Mouse (Mus musculus) urinary bladder, adult 18-20 months (tissue): Measurements from ENCODE around the gene Casd1.
A peak's percentile ranks its signal among the peaks of the same experiment; 100 is the strongest.
"Not testable (repeated sequence)": the region's sequence is repeated elsewhere in the genome, so short reads cannot be mapped to it uniquely, and the experiment has no call there.

Source experiments
- DNase-seq, 2 experiments: peaks; one replicate each; pipeline ENCODE4 v3.0.0; 2022; ENCODE audit warnings: low spot score in 2 of 2, mixed read lengths in 2 of 2

Gene Casd1

DNA sequence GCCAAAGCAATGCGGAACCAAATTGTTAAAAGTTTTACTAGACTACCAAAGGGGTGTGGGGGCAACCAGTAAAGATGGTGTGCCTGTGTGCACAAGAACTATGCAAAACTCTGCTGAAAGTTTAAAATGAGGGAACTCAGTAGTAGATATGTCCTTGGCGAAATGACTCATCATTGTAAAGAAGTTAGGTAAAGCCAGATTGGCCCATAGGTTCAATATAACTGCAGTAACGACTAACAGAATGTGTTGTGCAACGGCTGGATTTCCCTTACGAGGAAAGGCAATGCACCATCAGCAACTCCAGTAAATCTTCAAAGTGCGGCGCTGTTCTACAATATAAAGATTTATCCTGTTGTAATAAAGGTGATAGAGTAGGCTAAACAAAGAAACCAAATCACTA is 11.8 kb downstream of the Casd1 start:
- DNase-seq, result no peak

DNA sequence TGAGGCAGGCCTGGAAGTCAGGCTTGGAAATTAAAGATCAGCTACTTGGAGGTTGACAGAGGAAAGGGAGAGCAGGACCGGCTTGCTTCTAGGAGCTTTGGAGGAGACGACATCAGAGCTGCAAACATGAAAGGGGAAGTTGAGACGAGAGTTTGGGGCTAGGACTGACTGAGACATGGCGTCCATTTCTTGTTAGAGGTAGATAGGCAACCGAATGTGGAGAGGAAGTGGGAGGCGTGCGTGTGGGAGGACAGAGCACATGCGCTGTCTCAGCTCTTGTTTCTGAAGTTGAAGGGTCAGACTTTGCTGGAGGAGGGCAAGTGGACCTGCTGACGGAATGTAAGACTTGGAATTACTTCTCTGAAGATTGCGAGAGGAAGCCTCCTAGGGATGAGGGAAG is 17.3 kb downstream of the Casd1 start:
- DNase-seq, result no peak

DNA sequence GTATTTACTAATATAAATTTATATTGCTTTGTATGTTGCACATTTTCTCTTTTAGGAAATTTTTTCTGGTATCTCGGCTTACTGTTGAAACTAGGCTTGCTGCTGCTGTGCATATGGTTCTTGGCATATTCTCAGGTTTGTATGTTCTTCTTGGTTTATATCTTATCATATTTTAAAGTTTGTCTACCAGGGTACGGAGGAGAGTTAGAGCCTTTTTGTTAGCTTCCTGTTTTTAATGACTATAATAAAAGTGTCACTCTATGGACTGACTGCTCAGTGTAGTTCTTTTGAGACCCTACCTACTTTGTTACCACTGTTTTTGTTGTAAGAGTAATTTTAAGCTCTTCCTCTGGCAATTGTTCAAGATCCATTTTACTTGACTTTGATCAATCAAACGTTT is 30.8 kb downstream of the Casd1 start:
- no peak for DNase-seq

DNA sequence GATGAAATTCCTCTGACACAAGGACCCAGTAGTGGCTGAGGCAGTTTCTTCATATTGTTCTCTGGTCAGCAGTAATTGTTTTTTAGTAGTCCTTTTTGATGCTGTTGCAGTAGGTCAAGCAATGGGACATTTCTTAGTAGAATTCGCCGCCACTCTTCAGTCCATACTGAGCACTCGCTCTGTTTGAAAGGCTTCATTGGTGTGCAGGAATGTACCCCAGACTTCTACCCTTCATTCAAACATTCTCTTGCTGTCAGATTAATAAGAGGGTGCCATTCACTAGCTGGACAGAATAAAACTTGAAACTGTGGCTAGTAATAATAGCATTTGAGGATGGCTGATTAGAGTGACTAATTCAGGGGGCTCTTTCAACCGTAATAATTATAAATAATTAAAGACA is 32.5 kb downstream of the Casd1 start:
- DNase-seq, result no peak

DNA sequence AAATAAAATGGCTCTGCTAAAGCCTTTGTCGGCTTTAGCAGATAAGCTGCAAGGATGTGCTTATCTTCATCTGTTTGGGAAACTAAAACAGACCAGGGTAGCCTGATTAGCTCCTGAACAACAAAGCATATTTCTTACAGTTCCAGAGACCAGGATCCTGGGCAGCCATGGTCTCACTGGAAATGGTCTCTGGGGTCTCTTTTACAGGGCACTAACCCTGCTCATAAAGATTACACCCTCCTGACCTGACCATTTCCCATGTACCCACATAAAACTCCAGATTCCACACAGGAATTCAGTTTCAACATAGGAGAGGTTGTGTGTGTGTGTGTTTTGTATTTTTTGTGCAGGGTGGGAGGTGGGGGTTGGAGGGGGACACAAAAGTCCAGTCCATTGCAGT is 34.2 kb downstream of the Casd1 start:
- DNase-seq, result no peak

DNA sequence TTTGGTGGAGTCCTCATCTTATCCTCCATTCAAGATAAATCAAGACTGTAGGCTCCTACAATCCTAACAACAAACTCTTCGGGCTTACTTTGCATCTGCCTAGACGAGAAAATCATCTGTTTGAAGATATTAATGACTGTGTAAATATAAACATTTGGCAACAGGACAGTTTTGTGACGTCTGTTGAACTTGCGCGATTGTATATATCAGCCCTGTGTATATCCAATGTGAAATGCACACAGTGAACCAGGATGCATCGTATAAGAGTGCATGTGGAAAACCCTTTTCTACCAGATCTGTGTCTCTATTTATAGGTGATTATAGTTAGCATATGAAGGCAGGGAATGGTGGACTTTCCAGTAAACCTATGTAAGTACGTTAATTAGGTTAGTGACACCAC is 41.4 kb downstream of the Casd1 start:
- no peak for DNase-seq

DNA sequence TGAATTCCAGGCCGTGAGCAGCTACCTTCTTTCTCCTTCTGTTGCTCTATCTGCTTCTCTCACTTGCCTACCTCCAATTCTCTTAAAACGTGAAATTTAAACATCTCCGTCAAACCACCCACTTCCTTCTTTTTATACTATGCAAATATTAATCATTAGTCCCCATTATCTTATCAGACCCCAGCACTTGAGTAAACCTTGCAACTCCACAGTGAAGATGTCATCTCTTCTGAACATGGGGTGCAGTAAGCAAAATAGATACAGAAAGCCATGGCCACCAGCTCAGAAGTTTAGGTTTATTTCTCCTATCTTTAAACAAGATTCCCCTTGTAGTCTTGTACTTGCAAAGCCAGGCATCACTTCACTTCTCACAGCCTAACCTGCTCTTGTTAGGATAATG is 46.7 kb downstream of the Casd1 start:
- no peak for DNase-seq

DNA sequence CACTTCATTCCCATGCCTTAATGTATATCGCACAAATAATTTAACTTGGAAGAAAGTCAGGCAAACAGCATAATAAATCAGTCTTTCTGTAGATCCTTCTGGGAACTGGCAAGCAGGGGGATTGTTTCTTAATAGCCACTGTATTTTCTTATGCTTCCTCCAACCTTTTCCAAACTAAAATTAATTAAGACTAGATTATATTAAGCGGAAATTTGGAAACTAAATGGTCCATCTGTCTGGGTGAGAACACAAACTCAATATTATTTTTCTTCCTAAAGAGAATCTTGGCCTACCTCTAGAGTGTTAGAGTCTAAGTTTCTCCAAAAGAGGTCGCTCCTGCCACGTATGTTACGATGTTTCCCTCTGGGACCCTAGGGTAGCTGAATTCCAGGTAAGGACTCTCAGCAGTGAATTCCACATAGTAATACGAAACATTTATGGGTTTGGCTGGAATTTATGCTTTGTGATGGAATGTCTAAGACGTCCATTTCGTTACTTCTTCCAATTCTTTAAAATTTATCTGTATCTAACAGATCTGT is 52.0 kb downstream of the Casd1 start:
- DNase-seq, result no peak

DNA sequence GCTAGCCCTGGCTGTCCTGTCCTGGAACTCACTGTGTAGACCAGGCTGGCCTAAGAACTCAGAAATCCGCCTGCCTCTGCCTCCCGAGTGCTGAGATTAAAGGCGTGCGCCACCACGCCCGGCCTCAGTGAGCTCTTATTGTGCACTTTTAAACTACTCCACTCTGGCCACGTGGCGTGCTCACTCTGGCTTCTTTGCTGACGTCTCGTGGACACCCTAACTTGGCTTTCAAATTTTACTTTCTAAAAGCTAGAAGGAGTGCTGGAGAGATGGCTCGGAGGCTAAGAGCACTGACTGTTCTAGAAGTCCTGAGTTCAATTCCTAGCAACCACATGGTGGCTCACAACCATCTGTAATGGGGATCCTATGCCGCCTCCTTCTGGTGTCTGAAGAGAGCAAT is 53.1 kb downstream of the Casd1 start:
- not testable (repeated sequence) for DNase-seq

DNA sequence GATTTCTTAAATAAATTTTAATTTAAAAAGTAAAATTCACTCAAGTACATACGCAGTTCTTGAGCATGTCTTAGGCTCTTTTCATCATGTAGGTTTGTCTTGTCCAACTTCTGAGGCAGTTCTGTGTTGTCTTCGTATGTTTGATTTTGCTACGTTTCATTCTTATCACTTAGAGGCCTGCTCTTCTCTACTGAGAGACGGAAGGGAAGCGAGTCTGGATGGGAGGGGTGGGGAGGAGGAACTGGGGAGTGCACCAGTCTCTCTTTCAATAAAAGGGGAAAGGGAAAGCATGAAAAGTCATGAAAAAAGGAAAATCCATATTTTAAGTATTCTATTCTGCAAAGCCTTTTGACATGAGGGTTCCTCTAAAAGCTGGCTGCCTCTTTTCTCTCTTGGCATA is 54.8 kb downstream of the Casd1 start:
- DNase-seq, result no peak

DNA sequence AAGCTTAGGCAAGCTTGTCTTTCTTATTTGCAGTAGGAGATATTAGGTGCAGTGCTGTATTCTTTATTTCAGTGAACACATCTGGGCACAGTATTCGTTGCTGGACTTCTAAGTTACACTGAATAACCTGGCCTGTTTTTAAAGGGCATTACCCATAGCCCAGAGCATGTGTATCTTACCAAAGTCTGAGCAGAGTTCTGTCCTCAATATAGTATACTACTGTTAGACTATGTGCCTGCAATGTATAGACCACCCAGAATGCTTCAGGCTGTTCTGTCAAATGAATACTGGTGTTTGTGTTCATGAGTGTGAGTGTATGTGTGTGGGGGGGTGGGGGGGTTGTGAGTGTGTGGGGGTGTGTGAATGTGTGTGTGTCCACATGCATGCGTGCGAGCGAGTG is 55.3 kb downstream of the Casd1 start:
- no peak for DNase-seq

DNA sequence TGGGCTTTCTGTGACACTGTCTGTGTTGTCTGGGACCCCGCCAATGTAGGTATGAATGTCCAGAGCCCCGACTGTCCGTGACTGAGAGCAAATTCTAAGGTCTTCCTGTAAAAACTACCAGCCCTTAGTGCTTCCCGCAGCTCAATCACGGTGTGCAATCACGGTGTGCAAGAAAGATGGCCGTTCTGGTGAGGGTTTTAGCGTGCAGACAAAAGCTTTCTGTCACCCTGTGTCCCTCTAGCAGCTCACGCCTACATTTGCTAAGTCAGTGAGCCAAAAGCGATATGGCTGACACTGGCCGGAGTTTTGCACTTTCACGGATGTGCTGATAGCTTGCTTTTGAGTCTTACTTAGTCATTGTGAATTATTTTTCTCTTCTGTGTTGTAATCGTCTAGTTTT is 58.2 kb downstream of the Casd1 start:
- no peak for DNase-seq

DNA sequence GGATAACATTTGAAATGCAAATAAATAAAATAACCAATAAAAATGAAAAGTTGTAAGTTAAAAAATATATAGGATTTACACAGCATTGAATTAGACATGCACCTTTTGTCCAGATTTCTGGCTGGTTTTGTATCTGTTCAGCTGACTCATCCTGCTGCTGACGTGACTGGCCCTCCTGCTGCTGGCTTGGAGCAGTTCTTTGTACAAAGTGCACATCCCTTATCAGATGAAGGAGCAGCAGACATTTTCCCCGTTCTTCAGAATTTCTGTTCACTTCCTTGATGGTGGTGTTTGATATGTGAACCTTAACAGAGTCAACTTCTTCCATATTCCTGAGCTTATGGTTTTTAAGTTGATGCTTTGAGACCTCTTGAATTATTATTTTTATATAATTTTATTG is 62.9 kb downstream of the Casd1 start:
- DNase-seq, result peak in 1 of 2 experiments; percentile 20

DNA sequence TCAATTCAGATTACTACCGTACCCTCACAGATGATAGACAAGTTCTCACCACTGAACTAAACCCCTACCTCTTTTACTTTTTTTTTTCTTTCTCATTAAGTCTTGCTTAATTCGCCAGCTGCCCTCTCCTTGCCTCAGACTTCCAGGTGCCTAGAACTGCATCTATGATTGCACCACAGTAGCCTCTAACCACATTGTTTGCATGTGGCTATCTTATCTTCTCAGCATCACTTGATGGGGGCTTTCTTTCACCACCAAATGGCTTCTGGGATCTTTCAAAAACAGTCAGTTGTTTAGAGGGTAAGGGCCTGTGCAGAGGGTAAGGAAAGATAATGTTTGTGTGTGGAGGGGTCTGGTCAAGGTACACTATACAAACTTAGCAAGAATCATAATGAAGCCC is 63.7 kb downstream of the Casd1 start:
- DNase-seq, result no peak

DNA sequence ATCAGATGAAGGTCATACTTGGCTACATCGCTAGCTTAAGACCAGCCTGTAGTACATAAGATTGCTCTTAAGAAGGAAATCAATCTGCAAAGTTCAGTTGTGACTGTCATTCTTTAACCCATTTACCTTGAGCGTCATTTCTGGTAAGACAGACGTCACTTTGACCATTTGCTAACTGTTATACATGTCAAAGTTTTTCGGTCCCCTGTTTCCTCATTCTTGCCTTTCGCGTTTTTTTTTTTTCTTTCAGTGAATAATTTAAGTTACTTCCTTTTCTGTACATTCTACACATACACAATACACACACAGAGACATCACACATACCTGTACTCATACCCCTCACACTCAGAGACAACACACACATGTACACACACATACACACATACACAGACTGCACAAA is 64.5 kb downstream of the Casd1 start:
- DNase-seq, result no peak

DNA sequence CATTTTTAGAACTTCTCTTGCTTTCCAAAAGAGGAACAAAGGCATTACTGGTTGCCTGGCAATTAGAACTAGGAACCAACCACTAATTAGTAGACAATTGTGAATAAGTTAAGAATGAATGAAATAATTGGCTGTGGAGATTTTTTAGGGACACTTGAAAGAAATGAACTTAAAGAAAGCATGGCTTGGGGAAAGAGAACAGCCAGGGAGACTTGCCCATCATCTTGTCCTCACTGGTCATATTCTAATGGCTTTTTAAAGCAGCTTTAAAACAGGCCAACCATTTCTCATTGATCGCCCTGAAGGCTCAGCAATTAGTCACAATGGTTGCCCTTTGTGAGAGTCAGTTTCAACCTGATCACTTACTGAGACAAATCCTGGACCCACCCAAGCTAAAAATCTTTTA is 76.7 kb downstream of the Casd1 start:
- no peak for DNase-seq

DNA sequence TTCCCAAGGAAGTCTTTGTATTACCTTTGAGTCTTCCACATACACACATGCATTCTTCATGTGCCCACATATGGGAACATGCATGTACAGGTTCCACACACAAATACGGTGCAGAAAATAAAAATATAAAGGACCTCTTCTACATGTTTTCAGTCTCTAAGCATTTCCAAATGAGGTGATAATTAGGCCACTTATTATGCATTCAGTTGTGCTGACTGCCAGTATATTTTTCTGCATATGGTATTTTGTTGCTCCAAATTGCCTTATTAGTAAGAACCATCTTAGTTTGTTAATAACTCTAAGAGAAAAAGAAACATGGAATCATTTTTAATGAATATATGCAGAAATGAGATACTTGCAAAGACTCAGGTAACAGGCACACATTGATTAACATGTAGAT is 79.3 kb downstream of the Casd1 start:
- no peak for DNase-seq

DNA sequence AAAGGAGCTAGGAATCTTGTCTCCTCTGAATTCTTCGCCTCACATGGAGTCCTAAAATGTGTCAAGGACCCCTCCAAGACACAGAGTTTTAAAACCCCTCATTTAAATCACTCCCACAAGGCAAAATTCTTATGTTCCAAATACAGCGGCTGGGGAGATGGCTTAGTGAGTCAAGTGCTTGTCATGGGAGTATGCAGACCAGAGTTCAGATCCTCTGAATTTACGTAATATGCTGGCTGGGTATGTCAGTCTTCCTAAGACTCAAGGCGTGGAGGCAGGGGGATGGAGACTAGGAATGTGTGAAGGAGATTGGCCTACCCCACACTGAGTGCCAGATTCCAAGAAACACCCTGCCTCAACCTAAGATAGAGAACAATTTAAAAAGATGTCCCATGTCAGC is 79.9 kb downstream of the Casd1 start:
- no peak for DNase-seq

DNA sequence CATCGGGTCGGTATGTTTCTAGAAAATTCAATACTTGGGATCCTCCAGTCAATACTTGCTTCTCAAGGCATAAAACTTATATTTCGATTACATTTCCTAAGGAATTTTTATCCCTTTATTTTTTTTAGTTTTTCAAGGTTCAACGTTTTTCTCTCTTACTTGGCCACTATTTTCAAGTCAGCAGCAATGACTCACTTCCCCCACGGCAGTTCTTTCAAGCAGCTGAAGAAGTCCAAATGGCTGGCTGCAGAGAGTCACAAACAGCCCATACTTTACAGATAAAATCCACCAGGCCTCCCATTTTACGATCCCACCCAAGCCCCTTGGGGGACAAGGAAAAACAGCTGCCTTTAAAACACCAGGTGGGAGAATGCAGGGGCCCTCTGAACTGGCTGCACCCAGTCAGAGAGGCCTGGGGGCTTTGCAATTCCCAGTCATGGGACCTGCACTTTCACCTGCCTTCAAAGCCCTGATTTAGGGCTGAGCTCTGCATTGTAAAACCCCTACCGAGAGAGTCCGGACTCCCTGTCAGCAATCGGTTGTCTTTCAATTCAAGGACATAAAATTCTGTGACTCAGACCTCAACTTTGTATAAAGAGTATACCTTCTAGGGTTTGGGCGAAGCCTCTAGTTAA is 84.2 kb downstream of the Casd1 start:
- DNase-seq, result no peak

DNA sequence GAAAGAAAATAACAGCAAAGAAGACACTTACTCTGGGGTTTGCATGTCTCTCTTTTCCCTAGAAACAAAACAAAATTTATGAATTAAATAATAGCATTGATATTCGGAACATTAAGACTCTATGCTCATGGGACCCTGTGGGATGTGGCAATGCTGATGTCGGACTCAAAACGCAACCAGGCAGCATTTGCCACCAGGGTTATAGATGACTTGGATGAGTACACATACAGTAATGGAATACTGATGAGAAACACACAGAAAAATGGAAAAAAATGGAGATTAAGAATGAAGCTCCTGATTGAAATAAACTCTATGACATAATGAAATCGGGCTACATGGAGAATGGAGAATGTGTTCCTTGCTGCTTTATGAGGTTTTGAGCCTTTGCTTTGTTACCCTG is 89.8 kb downstream of the Casd1 start:
- no peak for DNase-seq
